Mouse (Mus musculus): ENCODE results near the gene Abat.

The Abat gene

DNA sequence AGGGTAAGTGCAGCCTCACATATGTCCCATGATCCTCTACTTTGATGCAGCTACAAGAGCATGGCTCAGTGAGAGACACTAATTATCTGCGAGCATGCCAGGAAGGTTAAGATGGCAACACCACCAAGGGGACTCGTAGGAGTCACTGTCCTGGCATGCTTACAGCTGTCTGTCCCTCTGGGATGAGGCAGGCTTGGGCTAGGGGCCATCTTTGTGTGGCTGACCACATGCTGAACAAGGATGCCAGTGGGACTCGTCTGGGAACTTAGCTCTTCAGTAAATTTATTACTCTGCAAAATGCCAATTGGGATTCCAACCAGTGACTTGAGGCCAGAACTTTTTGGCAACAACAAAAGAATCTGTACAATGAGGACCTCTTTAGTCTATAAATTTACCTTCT is 62.9 kb downstream of the Abat start:
- no peak for DNase-seq

DNA sequence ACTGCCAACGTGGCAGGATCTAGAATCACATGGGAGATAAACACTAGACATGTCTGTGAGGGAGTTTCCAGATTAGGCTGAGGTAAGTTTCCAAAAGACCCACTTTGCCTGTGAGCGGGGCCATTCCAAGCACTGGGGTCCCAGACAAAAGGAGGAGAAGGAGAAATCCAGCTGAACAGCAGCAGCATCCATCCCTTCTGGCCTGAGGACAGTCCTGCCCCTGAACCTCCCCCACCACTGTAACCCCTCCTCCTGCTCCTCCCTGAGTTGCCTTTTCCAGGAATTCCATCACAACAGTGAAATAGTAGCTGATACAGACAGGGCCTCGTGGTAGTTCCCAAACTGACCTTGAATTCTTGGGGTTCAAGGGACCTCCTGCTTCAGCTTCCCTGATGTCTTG is 63.7 kb downstream of the Abat start:
- DNase-seq: no peak

DNA sequence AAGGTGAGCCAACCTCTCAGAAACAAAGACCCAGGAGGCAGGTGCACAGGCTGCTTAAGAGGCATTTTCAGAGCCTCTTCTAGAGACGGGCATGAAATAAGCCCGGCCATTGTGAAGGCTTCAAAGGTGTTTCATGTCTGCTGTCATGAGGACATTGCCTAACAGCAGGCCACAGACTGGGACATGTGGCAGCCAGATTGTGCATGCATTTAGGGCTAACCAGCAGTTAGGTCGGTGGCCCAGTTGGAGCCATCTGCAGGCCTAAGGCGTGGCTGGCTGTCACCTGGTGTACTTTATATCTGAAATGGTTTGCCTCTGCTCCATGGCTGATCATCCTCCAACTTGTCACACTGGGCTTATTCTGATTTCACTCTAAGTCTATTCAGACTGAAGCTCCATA is 65.1 kb downstream of the Abat start:
- DNase-seq: no peak

DNA sequence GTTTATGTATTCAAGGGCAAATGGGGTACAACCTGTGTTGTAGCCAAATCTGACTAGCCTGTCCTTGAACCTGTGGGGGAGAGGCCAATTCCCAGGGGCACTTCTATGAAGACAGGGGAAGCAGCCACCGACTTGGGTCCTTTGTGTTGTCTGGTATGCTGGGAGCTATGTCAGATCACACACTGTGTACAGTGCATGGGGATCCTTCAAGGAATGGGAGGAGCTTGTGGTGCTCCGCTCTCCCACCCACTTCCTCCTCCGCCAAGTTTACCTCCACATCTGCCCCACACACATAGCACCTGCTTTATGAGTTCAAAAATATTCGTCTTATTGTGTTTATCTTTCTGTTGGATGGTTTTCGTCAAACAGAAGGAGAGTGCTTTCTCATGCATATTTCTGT is 66.3 kb downstream of the Abat start:
- DNase-seq: no peak

DNA sequence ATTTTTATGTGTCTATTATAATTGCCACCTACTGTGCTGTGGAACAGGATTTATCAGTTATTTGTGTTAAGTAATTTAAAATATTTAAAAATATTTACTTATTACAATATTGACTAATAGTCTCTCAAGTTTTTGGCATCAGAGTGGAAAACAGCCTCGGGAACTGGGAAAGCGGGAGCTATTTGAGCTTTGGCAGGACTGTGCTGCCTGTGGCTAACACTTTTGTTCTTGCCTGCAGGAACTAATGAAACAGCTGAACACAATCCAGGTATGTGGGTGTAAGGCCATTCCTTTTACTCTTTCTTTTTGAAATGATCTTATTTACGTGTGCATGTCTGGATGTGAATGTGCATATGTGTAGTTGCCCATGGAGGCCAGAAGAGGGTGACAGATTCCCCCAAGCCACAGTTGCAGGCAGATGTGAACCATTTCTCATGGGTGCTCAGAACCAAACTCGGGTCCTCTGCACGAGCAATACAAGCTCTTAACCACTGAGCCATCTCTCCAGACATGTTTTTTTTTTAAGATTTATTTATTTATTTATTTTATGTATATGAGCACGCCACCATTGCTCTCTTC is 68.5 kb downstream of the Abat start:
- no peak for DNase-seq

DNA sequence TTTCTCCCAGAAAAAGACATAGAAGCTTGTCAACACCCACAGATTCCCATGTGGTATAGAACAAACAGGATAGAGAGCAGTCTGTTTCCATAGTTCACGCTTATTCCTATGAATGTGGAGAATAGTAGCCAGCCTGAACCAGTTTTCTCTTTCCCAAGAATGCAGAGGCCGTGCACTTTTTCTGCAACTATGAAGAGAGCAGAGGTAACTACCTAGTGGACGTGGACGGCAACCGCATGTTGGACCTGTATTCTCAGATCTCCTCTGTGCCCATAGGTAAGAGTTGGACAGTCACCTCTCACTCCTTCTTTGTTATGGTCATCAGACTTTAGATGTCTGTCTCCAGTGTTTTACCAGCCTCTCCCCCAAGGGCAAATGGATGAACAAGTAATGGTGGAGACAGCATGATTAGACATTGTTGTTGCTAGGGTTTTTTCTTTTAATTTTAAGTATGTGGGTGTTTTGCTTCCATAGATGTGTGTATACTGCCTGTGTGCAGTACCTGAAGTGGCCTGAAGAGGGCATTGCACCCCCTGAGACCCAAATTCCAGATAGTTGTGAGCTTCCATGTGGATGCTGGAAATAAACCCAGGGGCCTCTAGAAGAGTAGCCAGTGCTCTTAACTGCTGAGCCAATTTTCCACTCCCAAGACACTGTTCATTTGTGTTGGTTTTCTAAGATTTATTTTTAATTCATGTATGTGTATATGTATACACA is 69.5 kb downstream of the Abat start:
- no peak for DNase-seq

DNA sequence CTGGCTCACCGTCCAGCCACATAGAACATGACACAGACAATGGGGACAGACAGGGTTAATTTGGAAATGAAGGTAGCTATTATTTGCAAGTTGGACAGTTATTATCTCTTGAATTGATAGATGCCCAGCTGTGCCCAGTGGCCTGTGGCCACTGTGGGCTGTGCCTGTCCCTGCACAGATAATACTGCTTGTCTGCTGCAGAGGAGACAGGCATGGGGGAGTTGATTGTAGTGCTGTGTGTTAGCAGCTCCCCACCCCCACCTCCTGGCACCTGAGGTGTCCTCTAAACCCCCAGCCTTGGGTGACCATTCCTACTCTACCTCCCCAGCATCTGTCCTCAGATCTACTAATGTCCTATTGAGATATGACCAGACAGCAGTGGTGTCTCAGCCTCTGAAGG is 71.0 kb downstream of the Abat start:
- DNase-seq: no peak

DNA sequence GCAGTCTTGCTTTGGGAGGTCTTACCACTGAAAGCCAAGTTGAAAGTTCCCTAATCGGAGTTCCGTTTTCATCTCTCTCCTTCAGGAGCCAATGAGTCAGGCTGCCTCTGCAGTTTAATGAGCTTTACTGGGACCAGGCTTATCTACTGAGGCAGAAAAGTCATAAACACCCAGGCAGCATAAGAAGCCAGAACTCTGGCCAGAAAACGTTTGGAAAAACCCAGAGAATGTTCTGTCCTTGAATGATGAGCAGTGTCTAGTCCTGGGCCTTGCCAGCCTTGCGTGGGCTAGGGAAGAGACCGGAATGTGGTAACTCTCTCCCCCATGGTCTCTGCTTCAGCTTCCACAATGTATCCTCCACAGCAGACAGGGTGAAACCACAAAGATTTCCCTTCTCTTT is 71.8 kb downstream of the Abat start:
- DNase-seq: no peak

DNA sequence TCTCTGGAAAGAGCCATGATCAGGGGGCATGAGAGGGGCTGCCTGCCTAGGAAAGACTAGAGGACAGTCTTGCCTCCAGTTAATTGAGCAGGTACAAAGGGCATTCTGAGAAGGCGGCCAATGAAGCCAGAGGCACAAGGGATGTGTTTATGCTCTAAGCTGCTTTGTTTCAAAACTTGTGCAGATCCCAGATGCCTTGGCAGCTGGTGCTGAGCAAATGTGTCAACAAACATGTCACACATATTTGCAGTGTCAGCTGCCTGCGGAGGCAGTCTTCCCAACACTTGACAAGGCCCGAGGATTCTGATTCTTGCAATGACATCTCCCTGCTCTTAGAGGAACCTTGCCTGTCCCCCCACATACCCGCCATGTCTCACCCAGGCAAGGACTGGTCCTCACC is 82.2 kb downstream of the Abat start:
- no peak for DNase-seq

DNA sequence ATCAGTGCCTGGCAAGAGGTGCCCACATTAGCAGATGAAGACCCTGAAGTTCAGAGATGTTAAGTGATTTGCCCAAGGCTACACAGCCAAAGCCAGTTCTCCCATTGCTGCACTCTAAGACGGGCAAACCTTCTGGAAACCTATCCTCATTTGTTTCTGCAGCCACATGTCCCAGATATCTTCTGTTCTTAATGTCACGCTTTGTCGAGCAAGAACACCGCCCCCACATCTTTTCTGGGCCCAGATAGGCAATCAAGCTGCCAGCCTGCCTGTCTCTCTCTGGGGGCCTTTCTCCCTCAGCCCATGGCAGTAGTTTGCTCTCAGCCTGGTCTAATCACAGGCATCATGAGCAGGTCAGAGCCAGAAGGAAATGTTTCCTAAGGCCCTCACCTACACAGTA is 83.1 kb downstream of the Abat start:
- no peak for DNase-seq

DNA sequence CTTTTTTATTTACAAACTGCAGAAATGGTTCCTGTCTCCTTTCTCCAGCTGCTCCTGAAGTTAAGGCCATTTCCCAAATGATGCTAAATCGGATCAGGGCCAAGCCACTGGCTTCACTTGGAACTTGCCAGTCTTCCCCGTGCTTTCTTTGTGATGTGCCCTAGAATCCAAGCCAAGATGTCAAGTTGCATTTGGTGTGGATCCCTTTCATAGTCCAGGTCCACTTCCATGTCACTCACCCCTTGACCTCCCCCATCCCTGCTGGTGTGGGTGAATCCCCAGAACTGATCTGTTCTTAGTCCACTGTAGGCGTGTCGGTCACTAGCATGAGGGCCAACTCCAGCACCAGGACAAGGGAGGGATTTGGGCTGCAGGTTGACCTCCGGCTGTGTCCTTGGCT is 84.3 kb downstream of the Abat start:
- no peak for DNase-seq

DNA sequence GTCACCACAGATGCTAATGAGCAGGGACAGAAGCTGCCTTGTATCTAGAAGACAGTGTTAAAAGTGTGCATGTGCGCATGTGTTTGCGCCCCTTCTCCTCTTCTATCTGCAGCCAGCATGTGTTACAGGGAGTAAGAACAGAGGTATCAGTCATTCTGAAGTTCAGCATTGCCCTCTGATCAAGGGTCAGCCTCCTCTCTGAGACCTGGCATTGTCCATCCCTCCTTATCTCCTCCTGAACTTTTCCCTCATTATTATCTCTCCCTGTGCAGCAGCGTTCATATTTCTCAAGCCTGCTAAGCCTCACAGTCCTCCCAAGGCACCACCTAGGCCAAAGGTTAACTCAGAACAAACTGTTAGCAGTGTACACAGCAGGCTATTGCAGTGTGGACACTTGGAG is 90.6 kb downstream of the Abat start:
- DNase-seq: no peak

DNA sequence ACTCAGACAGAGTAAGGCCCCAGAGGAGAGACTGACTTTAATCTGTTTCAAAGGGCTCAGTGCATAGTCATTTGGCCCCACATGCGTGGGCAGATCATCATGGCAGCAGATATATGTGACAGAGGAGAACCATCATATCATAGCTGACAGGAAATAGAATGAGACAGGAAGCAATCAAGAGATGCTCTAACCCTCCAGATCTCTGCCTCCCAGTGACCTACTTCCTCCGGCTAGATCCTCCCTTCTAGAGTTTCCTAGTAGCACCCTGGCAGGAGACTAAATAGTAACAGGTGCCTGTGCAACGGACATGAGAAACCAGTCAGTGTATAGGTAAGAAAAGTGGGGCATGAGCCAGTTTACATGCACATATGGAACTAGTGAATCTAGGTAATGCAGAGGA is 97.2 kb downstream of the Abat start:
- no peak for DNase-seq

DNA sequence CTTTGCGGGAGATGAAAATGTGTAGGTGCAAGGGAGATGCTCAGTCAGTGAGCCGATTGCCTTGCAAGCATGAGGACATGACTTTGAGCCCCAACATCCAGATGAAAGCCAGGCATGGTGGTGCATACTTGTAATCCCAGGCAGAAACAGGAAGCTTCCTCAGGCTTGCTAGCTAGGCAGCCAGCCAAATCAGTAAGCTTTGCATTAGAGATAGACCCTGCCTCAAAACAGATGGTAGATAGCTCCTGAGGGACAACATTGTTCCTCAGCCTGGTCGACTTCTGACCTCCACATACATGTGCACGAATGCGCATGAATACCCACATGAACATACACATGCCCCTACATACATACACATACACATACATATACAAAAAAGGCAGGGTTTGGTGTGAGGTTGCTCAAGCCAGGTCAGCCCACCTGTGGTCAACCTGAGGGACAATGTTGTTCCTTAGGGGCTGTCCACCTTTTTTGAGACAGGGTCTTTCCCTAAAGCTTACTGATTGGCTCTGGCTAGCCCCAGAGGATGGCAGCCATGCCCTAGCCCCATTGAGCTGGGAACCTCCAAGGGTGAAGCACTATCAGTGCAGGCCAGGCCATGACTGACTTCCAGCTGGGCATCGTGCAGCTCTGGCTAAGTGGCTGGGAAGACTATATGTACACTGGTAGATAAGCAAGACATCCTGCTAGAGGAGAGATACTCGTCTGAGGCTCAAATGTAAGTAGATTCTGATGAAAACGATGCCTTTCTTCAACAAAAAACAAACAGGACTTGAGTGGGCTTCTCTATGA is 99.2 kb downstream of the Abat start:
- DNase-seq: no peak

DNA sequence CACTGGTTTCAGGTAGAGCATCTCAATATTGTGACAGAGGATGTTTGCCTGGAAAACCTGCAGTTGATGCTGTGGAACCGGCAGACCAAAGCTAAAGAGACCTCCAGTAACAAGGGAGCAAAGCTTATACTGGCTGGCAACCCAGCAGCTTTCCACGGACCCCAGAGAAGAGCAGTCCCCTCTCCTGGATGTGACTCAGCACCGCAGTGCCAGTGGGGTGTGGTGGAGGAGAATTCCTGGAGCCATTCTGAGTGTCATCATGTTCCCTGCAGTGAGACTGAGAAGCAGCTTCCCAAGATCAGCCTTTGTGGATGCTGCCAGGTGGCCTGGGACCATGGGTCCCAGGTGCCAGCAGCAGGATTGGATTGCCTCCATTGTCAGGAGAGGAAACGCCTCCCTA is 99.8 kb downstream of the Abat start:
- no peak for DNase-seq

DNA sequence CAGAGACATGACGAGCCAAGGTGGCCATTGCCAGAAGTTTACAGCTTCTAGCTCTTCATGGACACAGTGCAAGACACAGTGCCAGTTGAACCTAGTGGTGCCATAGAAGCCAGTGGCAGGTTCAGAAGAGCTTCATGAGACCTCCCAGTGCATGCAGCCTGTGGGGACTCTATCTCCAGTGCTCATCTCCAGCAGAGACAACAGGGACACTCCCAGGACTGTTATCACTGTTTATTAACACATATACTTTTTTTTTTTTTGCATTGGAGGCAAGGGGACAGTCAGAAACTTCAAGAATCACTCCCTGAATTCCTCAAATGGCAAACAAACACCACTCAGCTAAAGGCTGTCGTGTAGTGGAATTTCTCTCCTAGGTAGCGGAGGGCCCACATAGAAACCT is 100.2 kb downstream of the Abat start:
- DNase-seq: no peak

DNA sequence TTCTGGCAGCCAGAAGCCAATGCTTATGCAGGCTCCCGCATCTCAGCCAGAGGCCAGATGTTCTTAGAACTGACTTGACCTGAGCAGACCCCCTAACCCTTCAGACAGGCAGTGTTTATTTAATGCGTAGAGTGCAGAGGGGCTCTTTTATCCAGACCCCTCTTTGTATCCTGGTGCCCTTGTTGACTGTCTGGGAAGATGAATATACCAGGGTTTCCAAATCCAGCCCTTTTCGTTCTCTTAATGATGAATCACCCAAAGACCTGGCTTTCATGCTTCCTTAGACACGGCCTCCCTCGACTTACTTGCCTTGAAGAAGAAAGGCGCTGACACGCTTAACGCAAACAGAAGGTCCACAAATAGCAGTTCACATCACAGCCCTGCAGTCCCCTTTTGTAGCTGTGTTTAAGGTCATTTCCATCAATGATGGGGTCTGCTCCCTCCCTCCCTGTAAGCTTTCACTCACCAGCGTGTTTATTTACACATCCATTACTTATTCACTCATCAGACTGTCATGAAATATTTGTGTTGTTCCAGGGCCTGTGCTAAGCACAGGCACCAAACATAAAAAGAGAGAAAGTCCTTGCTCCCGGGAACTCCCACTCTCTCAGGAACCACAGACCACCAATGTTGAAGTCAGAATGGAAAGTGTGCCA is 106.6 kb downstream of the Abat start:
- DNase-seq: no peak

DNA sequence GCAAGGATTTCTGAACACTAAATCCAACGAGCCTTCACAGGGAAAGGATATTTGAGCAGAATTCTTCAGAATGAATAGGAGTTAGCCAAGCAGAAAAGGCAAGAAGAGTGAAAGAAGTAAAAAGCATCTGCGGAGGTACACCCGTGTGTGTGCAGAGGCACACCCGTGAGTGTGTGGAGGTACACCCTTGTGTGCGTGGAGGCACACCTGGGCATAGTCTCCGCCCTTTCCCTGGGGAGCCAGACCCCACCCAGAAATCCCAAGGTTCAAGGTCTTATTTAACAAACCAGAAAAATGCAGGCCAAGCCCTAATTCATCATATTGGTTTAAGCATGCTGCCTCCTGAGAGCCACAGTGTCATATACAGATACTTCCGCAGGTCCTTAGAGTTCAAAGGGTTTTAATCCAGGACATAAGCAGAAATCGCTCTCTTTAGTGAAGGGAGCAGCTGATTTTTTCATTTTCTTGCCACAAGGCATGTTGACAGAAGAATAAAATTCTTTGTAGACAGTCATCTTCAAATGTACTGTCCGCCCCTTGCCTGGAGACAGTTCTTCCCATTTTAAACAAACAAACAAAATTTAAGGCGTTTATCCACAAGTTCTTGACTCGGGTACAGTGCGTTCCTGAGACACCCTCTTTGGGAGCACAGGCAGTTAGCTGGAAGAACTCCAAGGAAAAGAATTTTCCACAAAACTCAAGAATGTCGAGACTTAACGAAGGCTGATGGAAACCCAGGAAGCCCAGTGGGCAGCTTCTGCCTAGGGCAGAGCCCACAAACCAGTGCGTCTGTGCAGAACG is 107.3 kb downstream of the Abat start:
- DNase-seq: no peak

DNA sequence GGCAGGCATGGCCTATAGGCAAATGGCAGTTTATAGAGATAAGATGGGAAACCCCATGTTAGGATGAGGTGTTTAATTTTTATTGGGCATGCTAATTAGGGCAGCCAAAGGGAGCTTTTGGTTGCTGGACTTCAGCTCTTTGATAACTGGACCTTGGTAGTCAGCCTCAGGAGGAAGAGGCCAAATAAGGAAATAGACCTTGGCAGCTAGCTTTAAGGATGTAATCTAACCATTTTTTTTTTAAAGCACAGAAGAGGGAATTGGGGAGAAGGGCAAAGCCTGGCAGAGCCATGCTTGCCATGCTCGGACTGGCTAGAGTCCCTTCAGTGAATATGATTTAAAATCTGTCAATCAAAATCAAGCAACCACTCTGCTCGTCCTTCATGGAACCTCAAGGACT is 117.2 kb downstream of the Abat start:
- no peak for DNase-seq

DNA sequence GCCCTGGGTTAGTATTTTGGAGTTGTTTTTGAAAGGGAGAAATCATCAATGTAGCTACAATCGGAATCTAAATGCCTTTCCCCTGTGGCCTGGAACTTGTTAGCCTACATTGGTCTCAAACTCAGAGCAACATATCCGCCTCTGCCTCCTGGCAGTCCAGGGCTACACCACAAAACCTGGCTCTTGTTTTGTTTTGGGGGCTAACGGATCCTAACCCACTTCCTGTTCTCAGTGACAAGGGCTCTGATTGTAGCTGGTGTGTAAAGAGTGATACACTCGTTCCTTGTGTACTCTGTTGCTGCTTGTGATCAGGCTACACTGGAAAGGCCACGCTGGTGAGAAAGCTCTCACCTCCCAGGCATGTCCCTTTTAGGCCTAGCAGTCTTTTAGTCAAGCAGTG is 118.2 kb downstream of the Abat start:
- no peak for DNase-seq

DNA sequence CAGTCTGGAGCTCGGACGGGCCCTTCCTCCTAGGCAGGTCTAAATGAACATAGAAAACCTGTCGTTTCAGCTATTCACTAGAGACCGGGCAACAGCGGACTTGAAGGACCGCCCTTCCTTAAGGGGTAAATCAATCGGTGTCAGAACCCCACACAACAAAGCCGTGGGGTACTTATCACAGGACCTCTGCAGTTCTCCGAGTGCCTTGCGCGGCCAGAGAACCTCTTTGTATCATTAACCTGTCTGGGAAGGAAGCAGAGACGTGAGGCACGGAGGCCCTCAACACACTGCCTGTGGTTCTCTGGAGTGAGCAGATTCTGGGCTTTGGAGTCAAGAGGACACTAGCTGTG is 123.6 kb downstream of the Abat start:
- DNase-seq: no peak

DNA sequence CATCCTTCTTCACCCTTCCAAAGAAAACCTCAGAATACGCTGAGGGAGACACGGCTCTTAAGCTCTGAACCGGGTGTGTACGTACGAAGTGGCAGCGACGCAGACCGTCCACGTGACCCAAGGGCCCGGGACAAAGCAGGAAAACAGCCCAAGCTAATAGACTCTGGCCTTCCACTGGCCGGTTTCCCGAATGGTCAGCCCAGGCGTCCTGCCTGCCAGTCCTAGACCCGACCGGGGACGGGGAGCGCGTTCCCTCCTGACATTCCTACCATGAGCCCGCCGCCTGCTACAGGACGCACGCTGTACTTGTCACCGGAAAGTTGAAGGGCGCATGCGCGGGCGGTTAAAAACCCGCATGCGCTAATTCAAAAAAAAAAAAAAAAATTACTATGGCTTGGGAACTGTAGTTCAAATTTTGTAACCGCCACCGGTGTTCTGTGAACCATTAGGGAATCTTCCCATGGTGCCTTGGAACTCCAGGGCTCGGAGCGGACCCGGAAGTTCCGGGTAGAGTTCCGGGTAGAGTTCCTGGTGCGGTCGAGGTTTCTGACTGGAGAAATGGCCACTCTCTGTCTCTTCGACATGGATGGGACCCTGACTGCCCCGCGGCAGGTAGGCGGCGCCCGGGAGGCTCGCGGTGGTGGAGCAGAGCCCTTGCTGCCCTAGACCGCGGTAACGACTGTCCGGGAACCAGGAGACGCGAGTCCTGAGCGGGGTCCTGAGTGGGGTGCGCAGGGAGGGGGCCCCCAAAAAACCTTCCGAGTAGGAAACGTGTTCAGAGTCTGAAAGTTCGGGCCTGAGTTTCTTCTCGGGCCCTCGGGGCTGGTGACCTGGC is 124.2 kb downstream of the Abat start, which contains the start of the genes Pmm2 and Tmem186:
Gene Pmm2, plus strand, starts transcription at position 458 of the 835 bp plus-strand sequence.
Gene Tmem186, minus strand, starts transcription at position 496 of the 835 bp plus-strand sequence.
- peak; percentile 87 for DNase-seq
